Mouse (Mus musculus): ENCODE measurements at regions not wholly inside any gene's neighbourhood (a gene's known extent, or its start where the extent isn't known, plus 50 kb on each side); places are given as distances from the start of the nearest gene placed in this dataset.

- no peak for DNase-seq (ENCODE audit: low spot score in 2 of 2)
Measured at GRCm38 (mm10) chr8:8921446-8921845, 231.1 kb upstream of the Arglu1 start.

GRCm38 (mm10) chr8:8919582-8920503 lies 229.5 kb upstream of the Arglu1 start:
- DNase-seq (ENCODE audit: low spot score in 2 of 2) = no peak

GRCm38 (mm10) chr8:8919040-8919439 lies 228.7 kb upstream of the Arglu1 start:
- DNase-seq (ENCODE audit: low spot score in 2 of 2) = no peak

GRCm38 (mm10) chr8:8907478-8908165 lies 217.3 kb upstream of the Arglu1 start:
- DNase-seq (ENCODE audit: low spot score in 2 of 2) = no peak

GRCm38 (mm10) chr8:8892996-8893395 lies 202.7 kb upstream of the Arglu1 start:
- no peak for DNase-seq (ENCODE audit: low spot score in 2 of 2)

GRCm38 (mm10) chr8:8877286-8877685 lies 187.0 kb upstream of the Arglu1 start:
- no peak for DNase-seq (ENCODE audit: low spot score in 2 of 2)

- DNase-seq (ENCODE audit: low spot score in 2 of 2) = no peak
Measured at GRCm38 (mm10) chr8:8876879-8877278, 186.6 kb upstream of the Arglu1 start.

GRCm38 (mm10) chr8:8876469-8876868 lies 186.1 kb upstream of the Arglu1 start:
- no peak for DNase-seq (ENCODE audit: low spot score in 2 of 2)

- DNase-seq (ENCODE audit: low spot score in 2 of 2) = no peak
Measured at GRCm38 (mm10) chr8:8871938-8872337, 181.6 kb upstream of the Arglu1 start.

- DNase-seq (ENCODE audit: low spot score in 2 of 2) = no peak
Measured at GRCm38 (mm10) chr8:8871039-8871438, 180.7 kb upstream of the Arglu1 start.

GRCm38 (mm10) chr8:8870487-8870886 lies 180.2 kb upstream of the Arglu1 start:
- no peak for DNase-seq (ENCODE audit: low spot score in 2 of 2)

- no peak for DNase-seq (ENCODE audit: low spot score in 2 of 2)
Measured at GRCm38 (mm10) chr8:8869338-8869737, 179.0 kb upstream of the Arglu1 start.

GRCm38 (mm10) chr8:8867924-8868323 lies 177.6 kb upstream of the Arglu1 start:
- no peak for DNase-seq (ENCODE audit: low spot score in 2 of 2)

- no peak for DNase-seq (ENCODE audit: low spot score in 2 of 2)
Measured at GRCm38 (mm10) chr8:8867126-8867777, 176.9 kb upstream of the Arglu1 start.

- DNase-seq (ENCODE audit: low spot score in 2 of 2) = no peak
Measured at GRCm38 (mm10) chr8:8862767-8863166, 172.4 kb upstream of the Arglu1 start.

- DNase-seq (ENCODE audit: low spot score in 2 of 2) = no peak
Measured at GRCm38 (mm10) chr8:8861331-8861940, 171.1 kb upstream of the Arglu1 start.

GRCm38 (mm10) chr8:8858636-8859035 lies 168.3 kb upstream of the Arglu1 start:
- no peak for DNase-seq (ENCODE audit: low spot score in 2 of 2)

- DNase-seq (ENCODE audit: low spot score in 2 of 2) = no peak
Measured at GRCm38 (mm10) chr8:8852656-8853366, 162.5 kb upstream of the Arglu1 start.

- no peak for DNase-seq (ENCODE audit: low spot score in 2 of 2)
Measured at GRCm38 (mm10) chr8:8851271-8851670, 160.9 kb upstream of the Arglu1 start.

GRCm38 (mm10) chr8:8850766-8851165 lies 160.4 kb upstream of the Arglu1 start:
- no peak for DNase-seq (ENCODE audit: low spot score in 2 of 2)

- no peak for DNase-seq (ENCODE audit: low spot score in 2 of 2)
Measured at GRCm38 (mm10) chr8:8847579-8847978, 157.3 kb upstream of the Arglu1 start.
